Mouse (Mus musculus): ENCODE data around the gene Ank3. TPM values are rescaled to one million over a fixed set of nuclear protein-coding genes. Genes with fewer than 3 reads are reported as not detected.

Gene Ank3
- polyA plus RNA-seq, 1 experiment = 1.2 TPM

GRCm38 (mm10) chr10:69726265-69726664, 327.7 kb downstream of the Ank3 start:
- H3K36me3 ChIP-seq (ENCODE audit: control insufficient read depth, insufficient read depth, low read length) = no peaks in the 10 kb centered on the region
- DNase-seq (ENCODE audit: low read depth in 1 of 2, low spot score in 2 of 2) = no peak
- H3K4me3 ChIP-seq (ENCODE audit: extremely low read depth, insufficient read depth, insufficient read length) = no peak overlapping the region
- H3K4me1 ChIP-seq (ENCODE audit: control insufficient read depth, insufficient read depth, insufficient read length) = no peaks in the 10 kb centered on the region
- H3K27me3 ChIP-seq (ENCODE audit: control insufficient read depth, insufficient read depth, low read length) = no peaks in the 10 kb centered on the region
- 90% methylated on average over 2 of the region's 2 CpGs for WGBS
- no peak for TF ChIP-seq POLR2A (IDR thresholded peaks at IDR 0.05; ENCODE audit: low read depth, low read length)
- TF ChIP-seq CTCF (IDR thresholded peaks at IDR 0.05; ENCODE audit: extremely low read depth, insufficient read depth, insufficient read length, insufficient replicate concordance) = no peak
- H3K27ac ChIP-seq (ENCODE audit: insufficient read depth, low read length) = no peak overlapping the region

GRCm38 (mm10) chr10:69726806-69727205, 328.2 kb downstream of the Ank3 start:
- no peak for DNase-seq (ENCODE audit: low read depth in 1 of 2, low spot score in 2 of 2)
- Histone ChIP-seq H3K27ac (ENCODE audit: insufficient read depth, low read length) (no peak overlapping the region), H3K27me3 (ENCODE audit: control insufficient read depth, insufficient read depth, low read length) (no peaks in the 10 kb centered on the region), H3K36me3 (ENCODE audit: control insufficient read depth, insufficient read depth, low read length) (no peaks in the 10 kb centered on the region), H3K4me3 (ENCODE audit: extremely low read depth, insufficient read depth, insufficient read length) (no peak overlapping the region), H3K4me1 (ENCODE audit: control insufficient read depth, insufficient read depth, insufficient read length) (no peaks in the 10 kb centered on the region)
- no peak for TF ChIP-seq POLR2A (IDR thresholded peaks at IDR 0.05; ENCODE audit: low read depth, low read length)
- no peak for TF ChIP-seq CTCF (IDR thresholded peaks at IDR 0.05; ENCODE audit: extremely low read depth, insufficient read depth, insufficient read length, insufficient replicate concordance)
- 88% methylated on average over 7 of the region's 7 CpGs for WGBS

GRCm38 (mm10) chr10:69728876-69729275, 330.3 kb downstream of the Ank3 start:
- WGBS = 89% methylated on average over 6 of the region's 6 CpGs
- Histone ChIP-seq H3K36me3 (ENCODE audit: control insufficient read depth, insufficient read depth, low read length) (no peaks in the 10 kb centered on the region), H3K27ac (ENCODE audit: insufficient read depth, low read length) (no peak overlapping the region), H3K4me3 (ENCODE audit: extremely low read depth, insufficient read depth, insufficient read length) (no peak overlapping the region), H3K4me1 (ENCODE audit: control insufficient read depth, insufficient read depth, insufficient read length) (no peaks in the 10 kb centered on the region), H3K27me3 (ENCODE audit: control insufficient read depth, insufficient read depth, low read length) (no peaks in the 10 kb centered on the region)
- TF ChIP-seq CTCF (IDR thresholded peaks at IDR 0.05; ENCODE audit: extremely low read depth, insufficient read depth, insufficient read length, insufficient replicate concordance) (no peak), POLR2A (IDR thresholded peaks at IDR 0.05; ENCODE audit: low read depth, low read length) (no peak)
- no peak for DNase-seq (ENCODE audit: low read depth in 1 of 2, low spot score in 2 of 2)

- no peaks in the 10 kb centered on the region for H3K4me1 ChIP-seq (ENCODE audit: control insufficient read depth, insufficient read depth, insufficient read length)
- no peak overlapping the region for H3K4me3 ChIP-seq (ENCODE audit: extremely low read depth, insufficient read depth, insufficient read length)
- DNase-seq (ENCODE audit: low read depth in 1 of 2, low spot score in 2 of 2) = no peak
- H3K27ac ChIP-seq (ENCODE audit: insufficient read depth, low read length) = no peak overlapping the region
- 83% methylated on average over 10 of the region's 10 CpGs for WGBS
- no peaks in the 10 kb centered on the region; the same call in 1 of the 2 replicates for H3K27me3 ChIP-seq (ENCODE audit: control insufficient read depth, insufficient read depth, low read length)
- no peaks in the 10 kb centered on the region for H3K36me3 ChIP-seq (ENCODE audit: control insufficient read depth, insufficient read depth, low read length)
- TF ChIP-seq CTCF (IDR thresholded peaks at IDR 0.05; ENCODE audit: extremely low read depth, insufficient read depth, insufficient read length, insufficient replicate concordance) (no peak), POLR2A (IDR thresholded peaks at IDR 0.05; ENCODE audit: low read depth, low read length) (no peak)
Observed at GRCm38 (mm10) chr10:69730351-69730871, 331.8 kb downstream of the Ank3 start.

- H3K27me3 ChIP-seq (ENCODE audit: control insufficient read depth, insufficient read depth, low read length) = no peaks in the 10 kb centered on the region; the same call in 1 of the 2 replicates
- no peaks in the 10 kb centered on the region for H3K4me1 ChIP-seq (ENCODE audit: control insufficient read depth, insufficient read depth, insufficient read length)
- WGBS = 78% methylated on average over 5 of the region's 5 CpGs
- H3K36me3 ChIP-seq (ENCODE audit: control insufficient read depth, insufficient read depth, low read length) = no peaks in the 10 kb centered on the region
- no peak for DNase-seq (ENCODE audit: low read depth in 1 of 2, low spot score in 2 of 2)
- H3K27ac ChIP-seq (ENCODE audit: insufficient read depth, low read length) = no peak overlapping the region
- H3K4me3 ChIP-seq (ENCODE audit: extremely low read depth, insufficient read depth, insufficient read length) = no peak overlapping the region
- TF ChIP-seq CTCF (IDR thresholded peaks at IDR 0.05; ENCODE audit: extremely low read depth, insufficient read depth, insufficient read length, insufficient replicate concordance) (no peak), POLR2A (IDR thresholded peaks at IDR 0.05; ENCODE audit: low read depth, low read length) (no peak)
Observed at GRCm38 (mm10) chr10:69731341-69731740, 332.8 kb downstream of the Ank3 start.

GRCm38 (mm10) chr10:69731863-69732262, 333.3 kb downstream of the Ank3 start:
- DNase-seq (ENCODE audit: low read depth in 1 of 2, low spot score in 2 of 2) = no peak
- whole genome bisulfite sequencing = 74% methylated on average over 1 of the region's 1 CpGs
- H3K27me3 ChIP-seq (ENCODE audit: control insufficient read depth, insufficient read depth, low read length) = no peaks in the 10 kb centered on the region; the same call in 1 of the 2 replicates
- TF ChIP-seq POLR2A (IDR thresholded peaks at IDR 0.05; ENCODE audit: low read depth, low read length) = no peak
- TF ChIP-seq CTCF (IDR thresholded peaks at IDR 0.05; ENCODE audit: extremely low read depth, insufficient read depth, insufficient read length, insufficient replicate concordance) = no peak
- H3K27ac ChIP-seq (ENCODE audit: insufficient read depth, low read length) = no peak overlapping the region
- H3K4me3 ChIP-seq (ENCODE audit: extremely low read depth, insufficient read depth, insufficient read length) = no peak overlapping the region
- H3K4me1 ChIP-seq (ENCODE audit: control insufficient read depth, insufficient read depth, insufficient read length) = no peaks in the 10 kb centered on the region
- no peaks in the 10 kb centered on the region for H3K36me3 ChIP-seq (ENCODE audit: control insufficient read depth, insufficient read depth, low read length)

- DNase-seq (ENCODE audit: low read depth in 1 of 2, low spot score in 2 of 2) = no peak
- 81% methylated on average over 7 of the region's 7 CpGs for WGBS
- H3K4me3 ChIP-seq (ENCODE audit: extremely low read depth, insufficient read depth, insufficient read length) = no peak overlapping the region
- no peak for TF ChIP-seq POLR2A (IDR thresholded peaks at IDR 0.05; ENCODE audit: low read depth, low read length)
- no peak for TF ChIP-seq CTCF (IDR thresholded peaks at IDR 0.05; ENCODE audit: extremely low read depth, insufficient read depth, insufficient read length, insufficient replicate concordance)
- no peaks in the 10 kb centered on the region for H3K36me3 ChIP-seq (ENCODE audit: control insufficient read depth, insufficient read depth, low read length)
- no peaks in the 10 kb centered on the region for H3K4me1 ChIP-seq (ENCODE audit: control insufficient read depth, insufficient read depth, insufficient read length)
- H3K27ac ChIP-seq (ENCODE audit: insufficient read depth, low read length) = no peak overlapping the region
- H3K27me3 ChIP-seq (ENCODE audit: control insufficient read depth, insufficient read depth, low read length) = no peaks in the 10 kb centered on the region; the same call in 1 of the 2 replicates
Observed at GRCm38 (mm10) chr10:69736241-69736640, 337.7 kb downstream of the Ank3 start.

Data from spleen, adult 2 months (tissue).